Mouse (Mus musculus): ENCODE data around the gene Klhdc7b. TPM values are rescaled to one million over a fixed set of nuclear protein-coding genes. Genes with fewer than 3 reads are reported as not detected.

The Klhdc7b gene
- polyA plus RNA-seq (2012; rRNA removed) = not detected in 2 replicates

DNA sequence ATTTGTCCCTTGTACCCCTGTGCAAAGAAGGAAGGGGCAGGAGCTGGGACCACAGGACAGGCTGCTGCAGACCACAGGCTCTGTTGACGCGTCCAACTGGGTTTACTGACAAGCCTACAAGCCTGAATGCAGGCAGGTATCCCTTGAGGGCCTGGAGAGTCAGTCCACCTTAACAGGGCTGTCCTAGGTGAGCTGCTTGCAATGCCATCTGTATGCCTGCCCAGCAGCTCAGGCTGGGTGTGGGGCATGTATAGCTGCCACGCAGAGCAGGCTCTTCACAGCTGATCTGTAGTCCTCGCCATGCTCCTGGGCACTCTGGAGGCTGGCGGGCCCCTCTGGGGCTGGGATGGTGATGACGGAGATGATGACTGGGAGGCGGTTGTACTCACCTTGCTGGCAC, at the start of gene Klhdc7b:
Klhdc7b (plus strand) TSS at position 301 of the 400 bp plus-strand sequence.

DNA sequence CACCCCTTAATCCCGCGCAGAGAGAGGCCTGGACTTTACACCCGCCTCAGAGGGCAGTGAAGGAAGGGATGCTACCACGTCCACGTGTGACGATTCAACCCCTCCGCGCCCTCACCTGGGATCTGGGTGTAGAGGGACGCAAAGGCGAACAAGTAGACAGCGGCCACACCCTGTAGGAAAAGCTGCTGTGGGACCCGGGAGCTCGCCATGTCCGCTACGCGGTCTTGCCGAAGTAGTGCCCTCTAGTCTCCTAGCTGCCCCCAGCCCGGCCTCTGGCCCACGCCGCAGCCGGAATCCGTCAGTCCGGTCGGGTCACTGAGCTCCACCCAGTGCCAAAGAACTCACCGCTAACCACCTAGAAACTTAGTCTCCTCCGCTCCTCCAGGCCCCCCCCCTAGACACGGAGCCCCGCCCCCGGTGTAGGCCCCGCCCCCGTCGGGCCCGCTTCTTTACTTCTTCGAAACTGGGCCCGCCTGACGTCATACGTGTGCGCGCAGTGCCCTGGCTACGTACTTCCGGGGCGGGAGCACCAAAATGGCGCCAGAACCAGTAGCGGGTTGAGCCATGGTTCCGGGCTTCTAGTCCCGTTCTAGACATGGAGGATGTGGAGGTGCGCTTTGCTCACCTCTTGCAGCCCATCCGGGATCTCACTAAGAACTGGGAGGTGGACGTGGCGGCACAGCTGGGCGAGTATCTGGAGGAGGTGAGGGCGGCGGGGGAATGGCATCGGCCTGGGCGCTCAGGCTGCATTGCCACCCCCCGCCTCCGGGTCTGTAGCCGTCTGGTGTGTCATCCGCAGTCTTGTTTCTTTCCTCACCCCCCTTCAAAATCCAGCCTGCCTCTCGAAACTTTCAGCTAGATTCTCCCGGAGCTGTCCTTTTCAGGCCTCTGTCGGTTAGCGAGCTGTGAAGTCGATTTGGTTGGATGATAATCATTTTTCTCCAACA, 29.2 kb upstream of the Klhdc7b start, which contains the start of the genes Lmf2 and Ncaph2:
Lmf2 (minus strand) TSS at position 419 of the 947 bp plus-strand sequence.
Ncaph2 (plus strand) TSS at position 479 of the 947 bp plus-strand sequence.

DNA sequence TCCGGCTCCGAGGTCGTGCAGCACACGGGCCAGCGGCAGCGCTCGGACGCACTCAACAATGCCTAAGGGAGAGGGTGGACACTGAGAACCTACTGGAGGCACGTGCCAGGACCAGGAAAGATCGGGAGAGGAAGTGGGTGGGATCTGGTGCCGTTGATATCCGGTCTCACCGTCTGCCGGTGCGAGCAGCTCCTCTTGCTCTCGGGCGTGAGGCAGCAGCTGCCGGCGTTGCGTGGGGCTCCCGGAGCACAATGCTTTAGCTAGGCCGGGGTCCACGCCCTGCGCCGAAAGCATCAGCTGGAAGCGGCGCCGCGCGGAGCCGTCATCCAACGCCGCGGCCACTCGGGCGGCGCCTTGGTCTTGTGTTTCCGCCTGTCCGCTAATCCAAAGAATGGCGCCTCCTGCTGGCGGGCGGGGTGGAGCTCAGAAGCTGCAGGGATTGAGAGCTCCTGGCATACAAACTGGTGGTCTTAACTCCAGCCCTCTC, 10.9 kb upstream of the Klhdc7b start, which contains the start of gene Sco2:
Sco2 (minus strand) TSS at position 85 of the 487 bp plus-strand sequence.

GRCm38 (mm10) chr15:89376957-89377356, 7.8 kb upstream of the Klhdc7b start, which contains the start of gene Tymp:
TSS of gene Tymp (minus strand) at chr15:89377039.

DNA sequence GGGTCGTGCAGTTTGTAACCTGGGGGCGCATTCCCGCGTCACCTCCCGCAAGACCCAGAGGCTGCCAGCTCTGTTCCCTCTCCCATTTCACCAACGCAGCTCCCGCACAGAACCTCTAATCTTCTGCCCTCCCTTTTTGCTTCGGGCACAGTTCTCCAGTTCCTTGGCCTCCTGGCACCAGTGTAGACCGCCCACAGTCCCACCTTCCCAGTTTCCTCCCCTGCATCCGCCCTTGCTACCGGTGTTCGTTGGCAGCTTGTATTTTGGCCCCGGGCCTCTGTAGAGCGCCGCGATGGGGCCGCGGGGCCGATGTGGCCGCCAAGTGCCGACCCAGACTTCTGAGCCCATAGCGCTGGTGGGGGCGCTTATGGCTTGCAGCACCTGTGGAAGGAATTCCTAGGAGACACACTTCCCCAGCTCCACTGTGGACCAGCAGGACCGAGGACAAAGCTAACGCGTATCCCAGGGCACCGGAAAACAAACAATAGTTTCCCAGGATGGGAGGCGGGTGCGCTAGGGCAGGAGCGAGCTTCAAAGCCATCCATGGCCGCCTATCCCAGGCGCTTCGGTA, 5.8 kb upstream of the Klhdc7b start, which contains the start of gene Odf3b:
Odf3b (minus strand) TSS at position 452 of the 571 bp plus-strand sequence.

DNA sequence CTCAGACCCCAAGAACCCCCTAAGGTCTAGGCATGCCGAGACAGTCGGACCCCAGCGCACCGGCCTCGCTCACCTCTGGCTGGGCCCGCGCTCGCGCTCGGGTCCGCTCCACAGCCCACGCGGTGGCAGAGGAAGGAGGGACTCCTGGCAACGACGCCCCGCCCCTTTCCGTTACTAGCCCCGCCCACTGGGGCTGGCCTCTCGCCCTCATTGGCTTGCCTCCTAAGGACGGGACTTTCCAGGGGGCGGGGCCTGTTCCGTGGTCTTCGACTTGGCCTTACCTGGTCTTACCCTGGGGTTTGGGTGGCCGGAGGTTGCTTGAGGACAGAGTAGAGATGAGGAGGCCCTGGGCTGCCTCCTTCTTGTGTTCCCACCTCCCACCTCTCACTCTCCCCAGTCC, 25.4 kb downstream of the Klhdc7b start, which contains the start of gene Syce3:
Syce3 (minus strand) TSS at position 386 of the 400 bp plus-strand sequence.

DNA sequence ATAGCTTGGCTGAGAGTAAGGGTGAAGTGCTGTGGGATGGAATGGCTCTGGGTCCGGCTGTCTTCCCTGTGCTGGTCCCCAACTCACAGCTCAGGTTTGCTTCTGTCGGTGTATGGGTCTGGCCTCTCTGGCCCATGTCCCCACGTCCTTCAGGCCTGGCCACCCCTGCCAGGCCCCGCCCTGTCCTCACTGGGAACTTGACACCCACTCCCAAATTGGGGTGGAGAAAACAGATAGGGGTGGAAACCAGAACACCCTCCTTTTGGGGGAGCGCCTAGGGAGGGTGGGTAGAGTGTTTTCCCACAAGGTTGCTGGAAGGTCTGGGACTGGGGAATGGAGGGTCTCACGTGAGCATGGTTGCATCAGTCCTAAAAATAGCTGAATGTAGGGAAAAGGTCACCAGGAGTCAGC, 41.0 kb downstream of the Klhdc7b start, which contains the start of gene Cpt1b:
Cpt1b (minus strand) TSS at position 153 of the 411 bp plus-strand sequence.

GRCm38 (mm10) chr15:89429352-89430221, 44.9 kb downstream of the Klhdc7b start, which contains the start of the genes C730034F03Rik, Gm44502 and Chkb:
TSS of gene C730034F03Rik (plus strand) at chr15:89429589.
TSS of gene Gm44502 (minus strand) at chr15:89429696.
TSS of gene Chkb (minus strand) at chr15:89429908.

Other genes with a start within 250 kb of the Klhdc7b start
- gene Mapk12, start 244.2 kb upstream of the Klhdc7b start, polyA plus RNA-seq (2012; rRNA removed) = 30.6 and 57.6 TPM in 2 replicates
- gene Mapk11, start 235.3 kb upstream of the Klhdc7b start, polyA plus RNA-seq (2012; rRNA removed) = 44.8 and 63.0 TPM in 2 replicates
- gene Plxnb2, start 204.1 kb upstream of the Klhdc7b start, polyA plus RNA-seq (2012; rRNA removed) = 160 and 177 TPM in 2 replicates
- gene Dennd6b, start 188.4 kb upstream of the Klhdc7b start, polyA plus RNA-seq (2012; rRNA removed) = 46.6 and 50.5 TPM in 2 replicates
- 74.0 and 92.8 TPM in 2 replicates for gene Ppp6r2, start 173.4 kb upstream of the Klhdc7b start, polyA plus RNA-seq (2012; rRNA removed)
- gene Sbf1, start 69.6 kb upstream of the Klhdc7b start, polyA plus RNA-seq (2012; rRNA removed) = 144 and 184 TPM in 2 replicates
- 0.16 and 0.50 TPM in 2 replicates for gene Adm2, start 62.2 kb upstream of the Klhdc7b start, polyA plus RNA-seq (2012; rRNA removed)
- 0.10 and 0.11 TPM in 2 replicates for gene Miox, start 50.5 kb upstream of the Klhdc7b start, polyA plus RNA-seq (2012; rRNA removed)
- 33.1 and 38.1 TPM in 2 replicates for gene Lmf2, start 29.3 kb upstream of the Klhdc7b start, polyA plus RNA-seq (2012; rRNA removed)
- 124 and 153 TPM in 2 replicates for gene Ncaph2, start 29.2 kb upstream of the Klhdc7b start, polyA plus RNA-seq (2012; rRNA removed)
- 13.7 and 16.9 TPM in 2 replicates for gene Sco2, start 11.1 kb upstream of the Klhdc7b start, polyA plus RNA-seq (2012; rRNA removed)
- gene Tymp, start 7.9 kb upstream of the Klhdc7b start, polyA plus RNA-seq (2012; rRNA removed) = 1.4 TPM in 2 replicates
- gene Odf3b, start 5.6 kb upstream of the Klhdc7b start, polyA plus RNA-seq (2012; rRNA removed) = 0.43 and 0.58 TPM in 2 replicates
- gene Syce3, start 25.6 kb downstream of the Klhdc7b start, polyA plus RNA-seq (2012; rRNA removed) = not detected in 2 replicates
- 8.1 and 8.8 TPM in 2 replicates for gene Cpt1b, start 40.9 kb downstream of the Klhdc7b start, polyA plus RNA-seq (2012; rRNA removed)
- 1.9 and 2.7 TPM in 2 replicates for gene C730034F03Rik, start 44.7 kb downstream of the Klhdc7b start, polyA plus RNA-seq (2012; rRNA removed)
- gene Gm44502, start 44.8 kb downstream of the Klhdc7b start, polyA plus RNA-seq (2012; rRNA removed) = 0.47 and 0.48 TPM in 2 replicates
- 66.9 and 96.2 TPM in 2 replicates for gene Chkb, start 45.0 kb downstream of the Klhdc7b start, polyA plus RNA-seq (2012; rRNA removed)
- gene Mapk8ip2, start 69.0 kb downstream of the Klhdc7b start, polyA plus RNA-seq (2012; rRNA removed) = 25.4 and 34.2 TPM in 2 replicates
- 11.8 and 13.7 TPM in 2 replicates for gene Arsa, start 92.5 kb downstream of the Klhdc7b start, polyA plus RNA-seq (2012; rRNA removed)
- gene Shank3, start 114.7 kb downstream of the Klhdc7b start, polyA plus RNA-seq (2012; rRNA removed) = 14.4 and 14.9 TPM in 2 replicates
- 1.6 and 2.4 TPM in 2 replicates for gene Acr, start 183.4 kb downstream of the Klhdc7b start, polyA plus RNA-seq (2012; rRNA removed)
- gene Rabl2, start 207.0 kb downstream of the Klhdc7b start, polyA plus RNA-seq (2012; rRNA removed) = 65.9 and 78.0 TPM in 2 replicates